Mouse (Mus musculus) lung, postnatal 36 days (tissue): ENCODE measurements at regions not wholly inside any gene's neighbourhood (a gene's known extent, or its start where the extent isn't known, plus 50 kb on each side); places are given as distances from the start of the nearest gene placed in this dataset.
A peak's percentile ranks its signal among the peaks of the same experiment; 100 is the strongest.
"Not testable (repeated sequence)": the region's sequence is repeated elsewhere in the genome, so short reads cannot be mapped to it uniquely, and the experiment has no call there.

Source experiments
- DNase-seq: peaks from one replicate; pipeline ENCODE4 v3.0.0; 2022; ENCODE audit warnings: mixed read lengths

DNA sequence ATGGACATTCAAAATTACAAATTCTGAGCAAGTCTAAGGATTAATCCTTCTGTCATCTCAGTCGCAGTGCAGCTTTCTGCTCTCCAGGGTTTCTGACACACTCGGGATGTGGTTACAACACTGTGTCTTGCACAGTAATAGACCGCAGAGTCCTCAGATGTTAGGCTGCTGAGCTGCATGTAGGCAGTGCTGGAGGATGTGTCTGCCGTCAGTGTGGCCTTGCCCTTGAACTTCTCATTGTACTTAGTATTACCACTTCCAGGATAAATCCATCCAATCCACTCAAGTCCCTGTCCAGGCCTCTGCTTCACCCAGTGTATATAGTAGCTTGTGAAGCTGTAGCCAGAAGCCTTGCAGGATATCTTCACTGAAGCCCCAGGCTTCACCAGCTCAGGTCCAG lies 454.5 kb upstream of the Zfp386 start:
- DNase-seq = not testable (repeated sequence)

DNA sequence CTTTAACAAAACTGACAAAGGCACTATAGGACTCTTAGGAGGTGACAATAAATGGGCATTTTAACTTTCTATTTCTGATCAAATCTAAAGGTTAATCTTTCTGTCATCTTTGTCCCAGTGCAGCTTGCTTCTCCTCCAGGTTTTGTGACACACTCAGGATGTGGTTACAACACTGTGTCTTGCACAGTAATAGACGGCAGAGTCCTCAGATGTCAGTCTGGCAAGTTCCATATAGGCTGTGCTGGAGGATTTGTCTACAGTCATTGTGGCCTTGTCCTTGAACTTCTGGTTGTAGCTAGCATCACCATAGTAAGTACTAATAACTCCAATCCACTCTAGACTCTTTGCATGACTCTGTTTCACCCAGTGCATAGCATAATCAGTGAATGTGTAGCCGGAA lies 443.8 kb upstream of the Zfp386 start:
- no peak for DNase-seq

DNA sequence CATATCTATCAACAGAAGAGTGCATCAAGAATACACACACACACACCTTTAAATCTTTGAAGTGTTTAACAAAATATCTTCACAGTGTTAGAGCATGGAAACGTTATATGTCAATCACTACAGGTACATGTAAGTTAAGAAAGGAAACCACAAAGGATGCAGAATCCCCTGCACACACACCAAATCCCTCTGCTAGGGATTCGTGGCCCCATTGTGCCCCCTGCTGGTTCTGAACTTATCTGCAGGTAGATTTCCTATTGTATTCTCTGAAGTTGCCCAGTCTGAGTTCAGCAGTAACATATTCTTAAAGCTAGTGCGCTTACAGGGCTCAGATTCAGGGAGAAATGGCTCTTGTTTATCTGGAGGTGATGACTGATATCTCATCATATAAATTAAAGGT lies 442.6 kb upstream of the Zfp386 start:
- DNase-seq = no peak

DNA sequence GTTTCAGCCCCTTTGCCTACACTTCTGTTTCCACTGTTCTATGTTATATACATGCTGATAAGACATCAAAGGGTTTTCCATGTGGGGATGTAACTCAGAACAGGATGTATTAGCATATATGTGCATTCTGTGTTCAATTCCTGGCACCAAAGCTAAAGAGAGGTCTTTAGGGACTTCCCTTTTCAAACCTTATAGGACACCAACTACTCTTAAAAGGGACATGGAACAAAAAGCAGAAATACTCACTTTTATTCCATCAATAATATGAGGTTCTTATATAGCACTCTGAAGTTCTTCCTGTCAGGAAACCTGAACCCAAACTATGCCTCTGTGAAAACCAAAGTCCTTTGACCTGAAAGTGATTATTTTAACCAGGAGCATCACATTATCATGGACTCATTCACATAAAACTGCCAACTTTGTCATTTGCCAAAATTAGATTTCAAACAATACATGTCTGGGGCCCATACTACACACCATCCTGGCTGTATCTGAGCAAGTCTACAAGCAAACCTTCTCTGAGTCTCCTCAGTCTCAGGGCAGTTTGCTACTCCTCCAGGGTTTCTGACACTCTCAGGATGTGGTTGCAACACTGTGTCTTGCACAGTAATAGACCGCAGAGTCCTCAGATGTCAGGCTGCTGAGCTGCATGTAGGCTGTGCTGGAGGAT lies 424.8 kb upstream of the Zfp386 start:
- not testable (repeated sequence) for DNase-seq

DNA sequence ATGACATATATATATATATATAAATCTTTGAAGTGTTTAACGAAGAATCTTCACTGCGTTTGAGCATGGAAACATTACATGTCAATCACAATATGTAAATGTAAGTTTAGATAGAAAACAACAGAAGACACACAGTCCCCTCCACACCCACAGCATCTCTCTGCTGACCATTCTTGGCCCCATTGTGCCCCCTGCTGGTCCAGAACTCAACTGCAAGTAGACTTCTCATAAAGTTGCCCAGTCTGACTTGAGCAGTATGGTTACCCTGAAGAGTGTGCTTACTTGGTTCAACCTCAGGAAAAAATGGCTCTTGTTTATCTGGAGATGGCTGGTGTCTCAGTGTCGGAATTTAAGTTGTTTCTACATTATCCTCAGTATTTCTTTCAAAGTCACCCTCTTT lies 423.3 kb upstream of the Zfp386 start:
- peak; percentile 3 for DNase-seq

DNA sequence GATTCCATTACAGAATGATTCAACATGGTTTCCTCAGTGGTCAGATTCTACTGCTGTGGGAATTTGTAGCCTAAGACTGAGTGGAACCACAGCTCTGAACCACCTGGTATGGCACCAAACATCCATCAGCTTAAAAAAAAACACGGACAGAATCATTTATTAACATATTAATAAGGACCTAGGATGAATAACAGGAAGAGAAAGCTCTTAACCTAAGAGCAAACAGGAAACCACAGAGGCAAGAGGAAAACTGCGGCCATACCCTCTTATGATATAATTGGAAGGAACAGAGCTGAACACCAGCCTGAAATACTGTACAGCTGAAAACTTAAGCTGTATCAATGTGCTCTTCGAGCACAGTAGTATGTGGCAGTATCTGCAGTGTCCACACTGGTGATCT lies 399.9 kb upstream of the Zfp386 start:
- no peak for DNase-seq

DNA sequence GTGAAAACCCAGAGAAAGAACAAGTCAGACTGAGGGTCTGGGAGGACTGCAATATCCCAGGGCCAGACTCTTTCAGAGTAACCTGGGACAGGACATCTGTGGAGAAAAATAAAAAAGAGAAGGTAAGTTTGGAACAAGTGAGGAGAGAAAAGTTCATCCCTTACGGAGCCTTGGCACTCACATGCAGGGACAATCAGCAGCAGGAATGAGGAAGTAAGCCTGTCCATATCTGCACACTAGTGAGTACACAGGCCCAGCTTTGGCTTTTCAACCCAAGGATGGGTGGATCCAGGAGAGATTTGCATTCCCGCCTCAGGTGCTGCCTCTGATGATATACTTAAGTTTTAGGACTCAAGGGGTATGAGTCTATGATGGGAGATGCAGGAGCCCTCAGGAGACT lies 399.4 kb upstream of the Zfp386 start:
- DNase-seq = not testable (repeated sequence)

DNA sequence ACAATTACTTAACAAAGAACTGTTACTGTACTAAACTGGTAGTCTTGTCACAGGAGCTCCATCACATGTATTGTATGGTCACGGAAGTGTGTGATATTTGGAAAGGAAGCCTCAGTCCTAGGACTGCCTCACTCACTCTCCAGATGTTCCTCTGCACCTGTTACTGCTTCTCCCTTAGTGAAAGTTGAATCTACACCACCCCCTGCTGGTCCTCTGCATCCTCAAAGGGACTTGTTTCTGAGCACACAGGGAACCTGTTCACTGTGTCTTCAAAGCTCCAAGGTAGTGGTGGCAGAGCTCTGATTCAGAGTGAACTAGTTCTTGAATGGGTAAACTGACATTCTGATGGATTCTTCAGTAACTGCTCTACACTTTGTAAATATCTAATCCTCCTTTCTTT lies 391.7 kb upstream of the Zfp386 start:
- DNase-seq = no peak

DNA sequence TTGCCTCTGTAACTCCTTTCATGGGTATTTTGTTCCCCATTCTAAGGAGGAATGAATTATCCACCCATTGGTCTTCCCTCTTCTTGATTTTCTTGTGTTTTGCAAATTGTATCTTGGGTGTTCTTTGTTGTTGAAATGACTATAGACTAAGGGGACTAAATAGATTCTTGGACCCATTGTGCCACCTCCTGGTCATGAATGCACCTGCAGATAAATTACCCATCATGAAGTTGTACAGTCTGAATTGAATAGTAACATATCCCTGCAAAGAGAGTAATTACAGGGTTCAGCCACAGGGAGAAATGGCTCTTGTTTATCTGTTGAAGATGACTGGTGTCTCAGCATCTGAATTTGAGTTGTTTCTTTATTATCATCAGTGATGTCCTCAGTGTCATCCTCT lies 383.4 kb upstream of the Zfp386 start:
- DNase-seq = not testable (repeated sequence)

DNA sequence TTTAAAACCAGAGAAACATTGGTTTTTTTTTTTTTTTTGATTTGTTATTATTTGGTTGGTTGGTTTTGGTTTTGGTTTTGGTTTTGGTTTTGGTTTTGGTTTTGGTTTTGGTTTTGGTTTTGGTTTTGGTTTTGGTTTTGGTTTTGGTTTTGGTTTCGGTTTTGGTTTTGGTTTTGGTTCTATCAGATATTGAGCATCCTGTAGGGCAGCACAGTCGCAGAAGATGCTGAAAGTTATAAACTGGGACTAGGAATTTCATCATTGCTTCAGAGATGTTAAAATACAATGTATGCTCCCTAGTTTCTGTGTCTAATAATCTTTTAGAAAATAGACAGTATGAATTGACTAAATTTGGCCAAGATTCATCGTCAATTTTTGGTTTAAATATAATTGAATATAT lies 375.8 kb upstream of the Zfp386 start:
- not testable (repeated sequence) for DNase-seq

DNA sequence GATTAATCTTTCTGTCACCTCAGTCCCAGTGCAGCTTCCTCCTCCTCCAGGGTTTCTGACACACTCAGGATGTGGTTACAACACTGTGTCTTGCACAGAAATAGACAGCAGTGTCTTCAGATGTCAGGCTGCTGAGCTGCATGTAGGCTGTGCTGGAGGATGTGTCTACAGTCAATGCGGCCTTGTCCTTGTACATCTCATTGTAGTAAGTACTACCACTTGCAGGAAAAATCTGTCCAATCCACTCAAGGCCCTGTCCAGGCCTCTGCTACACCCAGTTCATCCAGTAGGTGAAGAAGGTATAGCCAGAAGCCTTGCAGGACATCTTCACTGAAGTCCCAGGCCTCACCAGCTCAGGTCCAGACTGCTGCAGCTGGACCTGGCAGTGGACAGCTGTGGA lies 355.7 kb upstream of the Zfp386 start:
- DNase-seq = no peak

DNA sequence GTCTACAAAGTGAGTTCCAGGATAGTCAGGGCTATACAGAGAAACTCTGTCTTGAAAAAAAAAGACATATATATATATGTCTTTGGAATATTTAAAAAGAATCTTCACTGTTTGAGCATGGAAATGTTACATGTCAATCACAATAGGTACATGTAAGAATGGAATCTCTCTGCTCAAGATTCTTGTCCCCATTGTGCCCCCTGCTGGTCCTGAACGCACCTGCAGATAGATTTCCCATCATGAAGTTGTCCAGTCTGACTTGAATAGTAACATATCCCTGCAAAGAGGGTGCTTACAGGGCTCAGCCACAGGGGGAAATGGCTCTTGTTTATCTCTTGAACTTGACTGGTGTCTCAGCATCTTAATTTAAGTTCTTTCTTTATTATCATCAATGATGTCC lies 337.7 kb upstream of the Zfp386 start:
- DNase-seq = not testable (repeated sequence)

DNA sequence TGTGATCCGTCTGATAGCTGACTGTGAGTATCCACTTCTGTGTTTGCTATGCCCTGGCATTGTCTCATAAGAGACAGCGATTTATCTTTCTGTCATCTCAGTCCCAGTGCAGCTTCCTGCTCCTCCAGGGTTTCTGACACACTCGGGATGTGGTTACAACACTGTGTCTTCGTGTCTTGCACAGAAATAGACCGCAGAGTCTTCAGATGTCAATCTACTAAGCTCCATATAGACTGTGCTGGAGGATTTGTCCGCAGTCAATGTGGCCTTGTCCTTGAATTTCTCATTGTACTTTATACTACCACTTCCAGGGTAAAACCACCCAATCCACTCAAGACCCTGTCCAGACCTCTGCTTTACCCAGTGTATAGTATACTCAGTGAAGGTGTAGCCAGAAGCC lies 305.5 kb upstream of the Zfp386 start:
- not testable (repeated sequence) for DNase-seq

DNA sequence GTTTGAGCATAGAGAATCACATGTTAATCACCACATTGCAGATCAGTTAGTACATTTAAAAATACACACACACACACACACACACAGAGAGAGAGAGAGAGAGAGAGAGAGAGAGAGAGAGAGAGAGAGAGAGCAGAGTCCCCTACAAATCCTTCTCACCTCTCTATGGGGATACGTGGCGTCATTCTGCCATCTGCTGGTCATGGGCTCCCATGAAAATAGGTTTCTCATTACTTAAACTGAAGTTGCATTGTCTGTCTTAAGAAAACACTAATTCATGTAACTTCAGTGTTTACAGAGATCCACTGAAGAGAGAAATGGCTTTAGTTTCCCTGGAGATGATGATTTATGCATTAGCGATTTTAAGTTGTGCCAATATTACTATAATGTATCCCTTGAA lies 297.9 kb upstream of the Zfp386 start:
- DNase-seq = peak; percentile 1

DNA sequence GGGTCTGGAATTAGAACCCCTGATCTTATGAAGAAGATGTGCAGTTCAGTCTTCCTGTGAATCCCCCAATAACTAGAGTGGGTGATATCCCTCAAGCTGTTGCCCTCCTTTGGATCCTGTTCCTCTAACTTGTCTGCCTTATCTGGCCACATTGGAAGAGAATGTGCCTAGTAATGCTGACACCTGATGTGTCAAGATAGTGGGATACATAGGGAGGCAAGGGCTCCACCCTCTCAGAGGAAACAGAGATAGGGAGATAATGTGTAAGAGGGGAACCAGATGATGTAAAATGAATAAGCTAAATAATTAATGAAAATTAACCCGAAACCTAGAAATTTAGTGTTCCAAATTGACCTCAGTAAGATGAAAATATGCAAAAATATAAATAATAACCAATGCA lies 294.4 kb upstream of the Zfp386 start:
- DNase-seq = not testable (repeated sequence)

DNA sequence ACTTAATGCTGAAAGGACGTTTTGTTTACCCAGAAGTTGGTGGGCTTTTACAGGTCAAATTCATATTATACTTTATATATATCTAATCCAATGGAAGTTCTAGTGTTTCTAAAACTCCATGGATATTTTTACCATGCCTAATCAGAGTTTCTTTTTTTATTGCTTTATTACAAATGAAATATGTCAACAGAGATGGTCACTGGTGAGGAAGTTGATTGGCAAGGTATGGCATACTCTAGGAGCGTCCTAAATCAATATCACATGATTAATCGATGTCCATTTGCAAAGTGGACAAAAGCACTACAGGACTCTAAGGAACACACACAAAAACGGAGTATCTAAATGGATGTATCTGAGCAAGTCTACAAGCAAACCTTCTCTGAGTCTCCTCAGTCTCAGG lies 290.0 kb upstream of the Zfp386 start:
- DNase-seq = not testable (repeated sequence)

DNA sequence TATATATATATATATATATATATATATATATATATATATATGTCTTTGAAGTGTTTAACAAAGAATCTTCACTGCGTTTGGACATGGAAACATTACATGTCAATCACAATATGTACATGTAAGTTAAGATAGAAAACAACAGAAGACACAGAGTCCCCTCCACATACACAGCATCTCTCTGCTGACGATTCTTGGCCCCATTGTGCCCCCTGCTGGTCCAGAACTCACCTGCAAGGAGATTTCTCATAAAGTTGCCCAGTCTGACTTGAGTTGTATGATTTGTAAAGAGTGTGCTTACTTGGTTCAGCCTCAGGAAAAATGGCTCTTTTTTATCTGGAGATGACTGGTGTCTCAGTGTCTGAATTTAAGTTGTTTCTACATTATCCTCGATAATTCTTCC lies 288.5 kb upstream of the Zfp386 start:
- peak; percentile 1 for DNase-seq

DNA sequence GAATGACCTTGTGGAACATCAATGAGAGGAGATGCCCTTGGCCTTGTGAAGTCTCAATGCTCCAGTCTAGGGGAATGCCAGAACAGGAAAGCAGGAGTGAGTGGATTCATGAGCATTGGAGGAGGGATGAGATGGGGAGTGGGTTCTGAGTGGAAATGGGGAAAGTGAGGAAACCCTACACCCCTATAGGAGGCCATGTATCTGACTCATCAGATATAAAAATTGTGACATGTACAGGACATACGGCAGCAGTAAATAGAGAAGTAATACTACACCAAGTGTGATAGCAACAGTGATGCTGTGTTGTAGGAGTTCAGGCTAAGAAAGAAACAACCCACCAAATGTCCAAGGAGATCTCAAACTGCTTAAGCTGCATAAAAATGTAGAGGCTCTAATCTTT lies 285.8 kb upstream of the Zfp386 start:
- DNase-seq = not testable (repeated sequence)

DNA sequence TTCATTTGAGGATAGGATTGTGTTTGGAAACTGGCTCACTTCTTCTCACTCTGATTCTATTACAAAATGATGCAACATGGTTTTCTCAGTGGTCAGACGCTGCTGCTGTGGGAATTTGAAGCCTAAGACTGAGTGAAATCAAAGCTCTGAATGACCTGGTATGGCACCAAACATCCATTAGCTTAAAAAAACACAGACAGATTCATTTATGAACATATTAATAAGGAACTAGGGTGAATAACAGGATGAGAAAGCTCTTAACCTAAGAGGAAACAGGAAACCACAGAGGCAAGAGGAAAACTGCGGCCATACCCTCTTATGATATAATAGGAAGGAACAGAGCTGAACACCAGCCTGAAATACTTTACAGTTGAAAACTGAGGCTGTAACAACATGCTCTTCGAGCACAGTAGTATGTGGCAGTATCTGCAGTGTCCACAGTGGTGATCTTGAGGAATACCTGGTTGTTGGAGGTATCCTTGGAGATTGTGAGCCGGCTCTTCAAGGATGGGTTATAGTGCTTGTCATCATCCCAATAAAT lies 282.5 kb upstream of the Zfp386 start:
- not testable (repeated sequence) for DNase-seq

DNA sequence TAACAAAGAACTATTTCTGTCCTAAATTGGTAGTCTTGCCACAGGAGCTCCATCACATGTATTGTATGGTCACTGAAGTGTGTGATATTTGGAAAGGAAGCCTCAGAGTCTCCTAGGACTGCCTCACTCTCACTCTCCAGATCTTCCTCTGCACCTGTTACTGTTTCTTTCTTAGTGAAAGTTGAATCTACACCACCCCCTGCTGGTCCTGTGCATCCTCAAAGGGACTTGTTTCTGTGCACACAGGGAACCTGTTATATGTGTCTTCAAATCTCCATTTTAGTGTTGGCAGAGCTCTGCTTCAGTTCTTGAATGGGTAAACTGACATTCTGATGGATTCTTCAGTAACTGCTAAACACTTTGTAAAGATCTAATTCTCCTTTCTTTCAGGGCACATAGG lies 276.3 kb upstream of the Zfp386 start:
- not testable (repeated sequence) for DNase-seq

DNA sequence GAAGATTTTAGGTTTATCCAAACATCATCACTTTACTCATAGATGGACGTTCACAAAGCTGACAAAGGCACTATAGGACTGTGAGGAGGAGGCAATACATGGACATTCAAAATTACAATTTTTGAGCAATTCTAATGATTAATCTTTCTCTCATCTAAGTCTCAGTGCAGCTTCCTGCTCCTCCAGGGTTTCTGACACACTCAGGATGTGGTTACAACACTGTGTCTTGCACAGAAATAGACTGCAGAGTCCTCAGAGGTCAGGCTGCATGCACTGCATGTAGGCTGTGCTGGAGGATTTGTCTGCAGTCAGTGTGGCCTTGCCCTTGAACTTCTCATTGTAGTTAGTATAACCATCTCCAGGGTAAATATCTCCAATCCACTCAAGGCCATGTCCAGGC lies 257.2 kb upstream of the Zfp386 start:
- peak; percentile 1 for DNase-seq

DNA sequence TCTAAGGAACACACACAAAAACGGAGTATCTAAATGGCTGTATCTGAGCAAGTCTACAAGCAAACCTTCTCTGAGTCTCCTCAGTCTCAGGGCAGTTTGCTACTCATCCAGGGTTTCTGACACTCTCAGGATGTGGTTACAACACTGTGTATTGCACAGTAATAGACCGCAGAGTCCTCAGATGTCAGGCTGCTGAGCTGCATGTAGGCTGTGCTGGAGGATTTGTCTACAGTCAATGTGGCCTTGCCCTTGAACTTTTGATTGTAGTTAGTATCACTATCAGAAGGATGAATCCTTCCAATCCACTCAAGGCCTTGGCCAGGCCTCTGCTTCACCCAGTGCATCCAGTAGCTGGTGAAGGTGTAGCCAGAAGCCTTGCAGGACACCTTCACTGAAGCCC lies 245.0 kb upstream of the Zfp386 start:
- DNase-seq = not testable (repeated sequence)

DNA sequence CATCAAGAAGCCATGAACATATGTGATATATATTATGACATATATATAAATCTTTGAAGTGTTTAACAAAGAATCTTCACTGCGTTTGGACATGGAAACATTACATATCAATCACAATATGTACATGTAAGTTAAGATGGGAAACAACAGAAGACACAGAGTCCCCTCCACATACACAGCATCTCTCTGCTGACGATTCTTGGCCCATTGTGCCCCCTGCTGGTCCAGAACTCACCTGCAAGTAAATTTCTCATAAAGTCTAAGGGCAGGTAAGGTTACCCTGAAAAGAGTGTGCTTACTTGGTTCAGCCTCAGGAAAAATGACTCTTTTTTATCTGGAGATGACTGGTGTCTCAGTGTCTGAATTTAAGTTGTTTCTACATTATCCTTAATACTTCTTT lies 243.8 kb upstream of the Zfp386 start:
- not testable (repeated sequence) for DNase-seq

DNA sequence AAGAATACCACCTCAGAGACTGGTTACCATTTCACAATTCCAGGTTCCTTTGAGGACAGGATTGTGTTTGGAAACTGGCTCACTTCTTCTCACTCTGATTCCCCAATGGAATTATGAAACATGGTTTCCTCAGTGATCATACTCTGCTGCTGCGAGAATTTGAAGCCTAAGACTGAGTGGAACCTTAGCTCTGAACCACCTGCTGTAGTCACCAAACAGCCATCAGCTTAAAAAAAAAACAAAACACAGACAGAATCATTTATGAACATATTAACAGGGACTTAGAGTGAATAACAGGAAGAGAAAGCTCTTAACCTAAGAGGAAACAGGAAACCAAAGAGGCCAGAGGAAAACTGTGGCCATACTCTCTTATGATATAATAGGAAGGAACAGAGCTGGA lies 239.5 kb upstream of the Zfp386 start:
- no peak for DNase-seq
